Mouse (Mus musculus) hindbrain, postnatal 0 days (tissue): Measurements from ENCODE around the gene Epha3. TPM values are rescaled to one million over a fixed set of nuclear protein-coding genes. Genes with fewer than 3 reads are reported as not detected.

Source experiments
- ATAC-seq: fragments of 200-750 bp; cut with Nextera tagmentation; 2 replicates; pipeline ENCODE4 v1.8.0; 2017; ENCODE audit warnings: mild to moderate bottlenecking, moderate TSS enrichment, moderate library complexity
- DNase-seq: peaks from one replicate; pipeline ENCODE4 v3.0.0-alpha.2; 2015; ENCODE audit warnings: low spot score
- H3K27ac ChIP-seq: fragments of 300-500 bp; sonication (generic); 2 replicates; pipeline ENCODE4 v1.5.1; 2014; ENCODE audit warnings: mild to moderate bottlenecking
- H3K27me3 ChIP-seq: fragments of 300-500 bp; sonication (generic); 2 replicates; pipeline ENCODE4 v1.6.1; 2014; ENCODE audit warnings: low read length, mixed read lengths; ENCODE audit not compliant: insufficient read depth
- H3K36me3 ChIP-seq: fragments of 300-500 bp; sonication (generic); 2 replicates; pipeline ENCODE4 v1.6.1; 2014; ENCODE audit warnings: low read length, mixed read lengths; ENCODE audit not compliant: insufficient read depth
- H3K4me1 ChIP-seq: fragments of 300-500 bp; sonication (generic); 2 replicates; pipeline ENCODE4 v1.6.1; 2014; ENCODE audit warnings: antibody characterized with exemption, low read length, mixed read lengths; ENCODE audit not compliant: insufficient read depth
- H3K4me2 ChIP-seq: fragments of 300-500 bp; sonication (generic); 2 replicates; pipeline ENCODE4 v1.6.1; 2014; ENCODE audit warnings: low read depth, mild to moderate bottlenecking, low read length, moderate library complexity, mixed read lengths
- H3K4me3 ChIP-seq: fragments of 300-500 bp; sonication (generic); 2 replicates; pipeline ENCODE4 v1.5.1; 2014; ENCODE audit warnings: low read length
- H3K9ac ChIP-seq: fragments of 300-500 bp; sonication (generic); replicated peaks from 2 replicates; pipeline ENCODE4 v1.6.1; 2014; ENCODE audit warnings: mild to moderate bottlenecking, low read length, moderate library complexity, mixed read lengths
- H3K9me3 ChIP-seq: fragments of 300-500 bp; sonication (generic); 2 replicates; pipeline ENCODE4 v1.6.1; 2016; ENCODE audit warnings: low read length, mixed read lengths
- CTCF ChIP-seq: IDR thresholded peaks from 2 replicates; pipeline ENCODE4 v1.5.1; 2016; ENCODE audit warnings: antibody characterized with exemption, control low read depth, low read depth
- WGBS: fragments of 180-500 bp; shearing (Covaris S2); extraction: QIAGEN DNeasy Blood & Tissue Kit; methylation state at CpG from one replicate; pipeline ENCODE4 v1.1.7; 2014; 5-methylcytosine and 5-hydroxymethylcytosine counted together
- polyA plus RNA-seq: library from polyadenylated mRNA; unstranded; fragments of >200 nt; fragmentation: Nextera tagmentation; extraction: Ambion mirVana; gene quantifications from 2 replicates; pipeline ENCODE4 v1.2.1, GENCODE M21; 2015
- total RNA-seq: library from RNA; depleted of rRNA; stranded (reverse); fragments of >200 nt; gene quantifications from 2 replicates; pipeline ENCODE4 v1.2.3, GENCODE M21; 2014; rRNA removed

Gene Epha3
- 22.8 and 23.3 TPM in 2 replicates for total RNA-seq
- polyA plus RNA-seq, result 10.3 and 11.3 TPM in 2 replicates

GRCm38 (mm10) chr16:63863913-63864330, at the start of gene Epha3:
Gene Epha3, minus strand, starts transcription at chr16:63864175.
- Histone ChIP-seq H3K4me3 (peak within 1 kb of the TSS; percentile 56), H3K36me3 (no peaks in the 10 kb centered on the region), H3K4me1 (no peaks in the 10 kb centered on the region), H3K4me2 (peak within 1 kb of the TSS; percentile 74), H3K27ac (peak within 1 kb of the TSS; percentile 52; the same call in 1 of the 2 replicates), H3K9ac (peak within 1 kb of the TSS; percentile 53), H3K9me3 (no peaks in the 10 kb centered on the region), H3K27me3 (no peaks in the 10 kb centered on the region)
- peak; percentile 92 for ATAC-seq
- TF ChIP-seq CTCF, result peak; percentile 32
- DNase-seq, result peak; percentile 93
- under 1% methylated on average over 28 of the region's 28 CpGs for WGBS

- WGBS, result 33% methylated on average over 13 of the region's 13 CpGs
- TF ChIP-seq CTCF, result no peak
Measured at GRCm38 (mm10) chr16:63903425-63903824, 39.5 kb upstream of the Epha3 start.

DNA sequence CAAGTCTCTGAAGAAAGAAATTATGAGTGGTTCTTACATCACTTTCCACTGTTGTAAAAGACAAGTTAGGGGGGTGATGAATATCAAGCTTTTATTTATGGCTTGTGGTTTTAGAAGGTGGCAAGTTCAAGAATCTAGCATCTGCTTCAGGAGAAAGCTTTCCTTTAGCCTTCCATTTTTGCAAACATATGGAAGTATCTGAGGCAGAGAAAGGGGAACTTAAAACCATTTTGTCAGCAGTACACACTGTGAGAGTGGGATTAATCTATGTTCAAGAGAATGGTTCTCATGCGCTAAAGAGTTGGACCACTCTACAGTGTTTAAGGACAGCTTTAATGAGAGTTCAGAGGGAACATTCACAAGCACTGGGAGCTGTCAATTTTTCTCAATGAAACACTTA, 17.2 kb upstream of the Epha3 start:
- TF ChIP-seq CTCF, result no peak
- no peak for DNase-seq
- ATAC-seq, result no peak
- no peaks in the 10 kb centered on the region for H3K36me3 ChIP-seq
- H3K9me3 ChIP-seq, result no peaks in the 10 kb centered on the region
- no peaks in the 10 kb centered on the region for H3K4me1 ChIP-seq
- H3K27ac ChIP-seq, result no peak overlapping the region
- no peak overlapping the region for H3K4me3 ChIP-seq
- no peak overlapping the region for H3K9ac ChIP-seq
- H3K27me3 ChIP-seq, result no peaks in the 10 kb centered on the region
- 93% methylated on average over 1 of the region's 1 CpGs for WGBS
- H3K4me2 ChIP-seq, result no peak overlapping the region

More at GRCm38 (mm10) chr16:63903425-63903824, 39.5 kb upstream of the Epha3 start:
- Histone ChIP-seq H3K4me3 (peak overlapping the region; percentile 18), H3K27me3 (no peaks in the 10 kb centered on the region), H3K9ac (no peak overlapping the region), H3K4me2 (peak overlapping the region; percentile 36), H3K27ac (no peak overlapping the region), H3K9me3 (no peaks in the 10 kb centered on the region), H3K36me3 (no peaks in the 10 kb centered on the region), H3K4me1 (no peaks in the 10 kb centered on the region)
- DNase-seq (no peak), ATAC-seq (no peak)

GRCm38 (mm10) chr16:63872313-63872712, 8.3 kb upstream of the Epha3 start:
- no peaks in the 10 kb centered on the region for H3K9me3 ChIP-seq
- H3K36me3 ChIP-seq, result no peaks in the 10 kb centered on the region
- no peak overlapping the region for H3K4me3 ChIP-seq
- 16% methylated on average over 7 of the region's 7 CpGs for WGBS
- no peak overlapping the region for H3K9ac ChIP-seq
- TF ChIP-seq CTCF, result peak; percentile 86
- DNase-seq, result peak; percentile 73
- H3K4me1 ChIP-seq, result no peaks in the 10 kb centered on the region
- no peak overlapping the region for H3K4me2 ChIP-seq
- H3K27ac ChIP-seq, result no peak overlapping the region
- no peaks in the 10 kb centered on the region for H3K27me3 ChIP-seq
- ATAC-seq, result no peak

- Histone ChIP-seq H3K27ac (no peak overlapping the region), H3K4me2 (peak overlapping the region; percentile 74), H3K27me3 (no peaks in the 10 kb centered on the region), H3K9me3 (no peaks in the 10 kb centered on the region), H3K9ac (peak overlapping the region; percentile 53; the same call in 1 of the 2 replicates), H3K36me3 (no peaks in the 10 kb centered on the region), H3K4me3 (peak overlapping the region; percentile 56), H3K4me1 (no peaks in the 10 kb centered on the region)
- 31% methylated on average over 7 of the region's 7 CpGs for WGBS
- DNase-seq (no peak), ATAC-seq (peak; percentile 50; the same call in 1 of the 2 replicates)
- no peak for TF ChIP-seq CTCF
Measured at GRCm38 (mm10) chr16:63864463-63864976, 545 bp upstream of the Epha3 start.

- no peak for TF ChIP-seq CTCF
- no peaks in the 10 kb centered on the region for H3K27me3 ChIP-seq
- ATAC-seq (peak; percentile 58; the same call in 1 of the 2 replicates), DNase-seq (peak; percentile 69)
- no peak overlapping the region for H3K27ac ChIP-seq
- H3K4me3 ChIP-seq, result peak overlapping the region; percentile 56
- H3K9ac ChIP-seq, result peak overlapping the region; percentile 53
- no peaks in the 10 kb centered on the region for H3K9me3 ChIP-seq
- WGBS, result 2% methylated on average over 12 of the region's 12 CpGs
- H3K4me1 ChIP-seq, result no peaks in the 10 kb centered on the region
- peak overlapping the region; percentile 74 for H3K4me2 ChIP-seq
- H3K36me3 ChIP-seq, result no peaks in the 10 kb centered on the region
Measured at GRCm38 (mm10) chr16:63863181-63863580, 794 bp downstream of the Epha3 start.

- peak overlapping the region; percentile 84 for H3K4me2 ChIP-seq
- peak overlapping the region; percentile 64 for H3K9ac ChIP-seq
- peak overlapping the region; percentile 77 for H3K27ac ChIP-seq
- DNase-seq (no peak), ATAC-seq (0 out of 2 replicates have a peak, but pooled peaks have one; percentile 14)
- peak overlapping the region; percentile 69 for H3K4me3 ChIP-seq
- H3K4me1 ChIP-seq, result no peaks in the 10 kb centered on the region
- H3K9me3 ChIP-seq, result no peaks in the 10 kb centered on the region
- WGBS, result under 1% methylated on average over 11 of the region's 11 CpGs
- no peaks in the 10 kb centered on the region for H3K27me3 ChIP-seq
- TF ChIP-seq CTCF, result no peak
- no peaks in the 10 kb centered on the region for H3K36me3 ChIP-seq
Measured at GRCm38 (mm10) chr16:63857561-63857960, 6.4 kb downstream of the Epha3 start.
